13 mouse cellular contexts compared by ENCODE assay signal in genomic region chrX:140531356-140531755, GRCm38 (mm10).
"Had no signal": no experiment of that assay in that cellular context is flagged by ENCODE, and none has a peak within 500 bp of the region (broad histone marks: within the 10 kb centered on the region; RNA-seq: fewer than 3 reads in every experiment).

No protein-coding gene starts in this region.

- H3K4me2 ChIP-seq: limb, embryonic 15.5 days; liver, embryonic 13.5 days; midbrain, embryonic 12.5 days had no signal

- H3K27ac ChIP-seq: hindbrain, postnatal 0 days; limb, embryonic 15.5 days; liver, embryonic 13.5 days; macrophage; midbrain, embryonic 12.5 days had no signal

- H3K9ac ChIP-seq: limb, embryonic 15.5 days; liver, embryonic 13.5 days; midbrain, embryonic 12.5 days had no signal

- DNase-seq: kidney, adult 11 months; kidney, postnatal 10 days; liver, embryonic 13.5 days; lung, adult 18-20 months; right cerebral cortex, postnatal 14 days; thymus, adult 2 months; thymus, postnatal 25 days had no signal

- ATAC-seq: hindbrain, postnatal 0 days; midbrain, embryonic 16.5 days had no signal

- H3K9me3 ChIP-seq: limb, embryonic 15.5 days; liver, embryonic 13.5 days; megakaryocyte, embryonic 14.5 days; midbrain, embryonic 12.5 days had no signal

- H3K27me3 ChIP-seq: liver, embryonic 13.5 days; megakaryocyte, embryonic 14.5 days had no signal

- H3K36me3 ChIP-seq: limb, embryonic 15.5 days; liver, embryonic 13.5 days; midbrain, embryonic 12.5 days had no signal

- H3K4me3 ChIP-seq: limb, embryonic 15.5 days; liver, embryonic 13.5 days; megakaryocyte, embryonic 14.5 days; midbrain, embryonic 12.5 days had no signal

- H3K4me1 ChIP-seq: limb, embryonic 15.5 days; midbrain, embryonic 12.5 days had no signal
